Mouse (Mus musculus): Measurements from ENCODE around the gene Actrt2. TPM values are rescaled to one million over a fixed set of nuclear protein-coding genes. Genes with fewer than 3 reads are reported as not detected.

The Actrt2 gene
- polyA plus RNA-seq (2014; fragmentation: Illumina TruSeq; extraction: RNeasy Lipid Tissue Mini Kit (QIAGEN cat#74804); ENCODE audit: insufficient read depth, low read depth, low replicate concordance): not detected

GRCm38 (mm10) chr4:154667767-154668166, at the start of gene Actrt2:
Gene Actrt2 (minus strand): TSS chr4:154667867.

GRCm38 (mm10) chr4:154636721-154637311, 30.9 kb downstream of the Actrt2 start, which contains the start of gene Prdm16:
Gene Prdm16 (minus strand): TSS chr4:154636873.

Other genes with a start within 250 kb of the Actrt2 start
- gene Prdm16, start 31.0 kb downstream of the Actrt2 start, polyA plus RNA-seq (2014; fragmentation: Illumina TruSeq; extraction: RNeasy Lipid Tissue Mini Kit (QIAGEN cat#74804); ENCODE audit: insufficient read depth, low read depth, low replicate concordance): 4.1 TPM
- 1.3 TPM for gene Ttc34, start 169.6 kb upstream of the Actrt2 start, polyA plus RNA-seq (2014; fragmentation: Illumina TruSeq; extraction: RNeasy Lipid Tissue Mini Kit (QIAGEN cat#74804); ENCODE audit: insufficient read depth, low read depth, low replicate concordance)
- not detected for gene Mmel1, start 201.7 kb upstream of the Actrt2 start, polyA plus RNA-seq (2014; fragmentation: Illumina TruSeq; extraction: RNeasy Lipid Tissue Mini Kit (QIAGEN cat#74804); ENCODE audit: insufficient read depth, low read depth, low replicate concordance)
- gene Fam213b, start 231.3 kb upstream of the Actrt2 start, polyA plus RNA-seq (2014; fragmentation: Illumina TruSeq; extraction: RNeasy Lipid Tissue Mini Kit (QIAGEN cat#74804); ENCODE audit: insufficient read depth, low read depth, low replicate concordance): 23.3 TPM